Mouse (Mus musculus) liver, postnatal 0 days (tissue): ENCODE data around the gene Map4k1. TPM values are rescaled to one million over a fixed set of nuclear protein-coding genes. Genes with fewer than 3 reads are reported as not detected.

Source experiments
- ATAC-seq: fragments of 200-750 bp; cut with Nextera tagmentation; 2 replicates; pipeline ENCODE4 v1.8.0; 2017; ENCODE audit warnings: mild to moderate bottlenecking, moderate library complexity
- DNase-seq: peaks from one replicate; pipeline ENCODE4 v3.0.0-alpha.2; 2016
- H3K27ac ChIP-seq: fragments of 300-500 bp; sonication (generic); 2 replicates; pipeline ENCODE4 v1.5.1; 2014; ENCODE audit warnings: antibody characterized with exemption, moderate library complexity, mild to moderate bottlenecking, low read depth
- H3K27me3 ChIP-seq: fragments of 300-500 bp; sonication (generic); 2 replicates; pipeline ENCODE4 v1.6.1; 2014; ENCODE audit warnings: low read length, control low read depth, mixed read lengths; ENCODE audit not compliant: insufficient read depth
- H3K36me3 ChIP-seq: fragments of 300-500 bp; sonication (generic); replicated peaks from 2 replicates; pipeline ENCODE4 v1.6.1; 2014; ENCODE audit warnings: mild to moderate bottlenecking, control low read depth, low read length, moderate library complexity, mixed read lengths; ENCODE audit not compliant: insufficient read depth
- H3K4me1 ChIP-seq: fragments of 300-500 bp; sonication (generic); 2 replicates; pipeline ENCODE4 v1.6.1; 2014; ENCODE audit warnings: antibody characterized with exemption, mild to moderate bottlenecking, control low read depth; ENCODE audit not compliant: insufficient read depth
- H3K4me2 ChIP-seq: fragments of 300-500 bp; sonication (generic); 2 replicates; pipeline ENCODE4 v1.6.1; 2014; ENCODE audit warnings: low read depth, mild to moderate bottlenecking, low read length, moderate library complexity, mixed read lengths
- H3K4me3 ChIP-seq: fragments of 300-500 bp; sonication (generic); 2 replicates; pipeline ENCODE4 v1.5.1; 2014; ENCODE audit warnings: low read depth, low read length
- H3K9ac ChIP-seq: fragments of 300-500 bp; sonication (generic); replicated peaks from 2 replicates; pipeline ENCODE4 v1.6.1; 2014; ENCODE audit warnings: mild to moderate bottlenecking, moderate library complexity
- H3K9me3 ChIP-seq: fragments of 300-500 bp; sonication (generic); 2 replicates; pipeline ENCODE4 v1.6.1; 2016; ENCODE audit warnings: mild to moderate bottlenecking, control low read depth, low read length, mixed read lengths
- CTCF ChIP-seq: sonication (generic); IDR thresholded peaks from 2 replicates; pipeline ENCODE4 v1.5.1; 2016; ENCODE audit warnings: antibody characterized with exemption, low read depth
- EP300 ChIP-seq: IDR thresholded peaks from 2 replicates; pipeline ENCODE4 v1.6.1; 2016; ENCODE audit warnings: antibody characterized with exemption, low read depth, mild to moderate bottlenecking
- WGBS: fragments of 180-500 bp; shearing (Covaris S2); extraction: QIAGEN DNeasy Blood & Tissue Kit; methylation state at CpG from one replicate; pipeline ENCODE4 v1.1.7; 2014; ENCODE audit not compliant: insufficient replicate concordance; 5-methylcytosine and 5-hydroxymethylcytosine counted together
- polyA plus RNA-seq: library from polyadenylated mRNA; unstranded; fragments of >200 nt; fragmentation: Nextera tagmentation; extraction: Ambion mirVana; gene quantifications from 2 replicates; pipeline ENCODE4 v1.2.1, GENCODE M21; 2015

The Map4k1 gene
- polyA plus RNA-seq, 1 experiment from 2014 or later: 16.5 TPM

GRCm38 (mm10) chr7:28941129-28941528 lies 40.7 kb upstream of the Map4k1 start:
- Histone ChIP-seq H3K9me3 (no peaks in the 10 kb centered on the region), H3K27ac (peak overlapping the region; percentile 64), H3K4me3 (no peak overlapping the region), H3K4me1 (peaks cover 68% of the 10 kb centered on the region), H3K36me3 (peaks cover 12% of the 10 kb centered on the region), H3K9ac (no peak overlapping the region), H3K27me3 (no peaks in the 10 kb centered on the region), H3K4me2 (no peak overlapping the region)
- peak; percentile 11; the same call in 1 of the 2 replicates for ATAC-seq
- no peak for TF ChIP-seq CTCF
- no peak for TF ChIP-seq EP300
- 65% methylated on average over 4 of the region's 4 CpGs for WGBS
- no peak for DNase-seq

- no peak overlapping the region for H3K4me3 ChIP-seq
- DNase-seq (no peak), ATAC-seq (peak; percentile 73)
- H3K27ac ChIP-seq: peak overlapping the region; percentile 64
- no peak overlapping the region for H3K4me2 ChIP-seq
- H3K27me3 ChIP-seq: no peaks in the 10 kb centered on the region
- TF ChIP-seq EP300: no peak
- no peak for TF ChIP-seq CTCF
- H3K9ac ChIP-seq: no peak overlapping the region
- 60% methylated on average over 4 of the region's 4 CpGs for WGBS
- peaks cover 8% of the 10 kb centered on the region for H3K36me3 ChIP-seq
- H3K4me1 ChIP-seq: peaks cover 68% of the 10 kb centered on the region
- H3K9me3 ChIP-seq: no peaks in the 10 kb centered on the region
These were observed 40.3 kb upstream of the Map4k1 start for GRCm38 (mm10) chr7:28941542-28941941.

- DNase-seq (no peak), ATAC-seq (no peak)
- Histone ChIP-seq H3K9me3 (no peaks in the 10 kb centered on the region), H3K36me3 (peaks cover 8% of the 10 kb centered on the region), H3K4me3 (no peak overlapping the region), H3K9ac (no peak overlapping the region), H3K27me3 (no peaks in the 10 kb centered on the region), H3K27ac (peak overlapping the region; percentile 64; the same call in 1 of the 2 replicates), H3K4me2 (no peak overlapping the region), H3K4me1 (peaks cover 68% of the 10 kb centered on the region)
- WGBS: 64% methylated on average over 5 of the region's 5 CpGs
- no peak for TF ChIP-seq EP300
- no peak for TF ChIP-seq CTCF
These were observed 38.2 kb upstream of the Map4k1 start for GRCm38 (mm10) chr7:28943451-28944180.

- Histone ChIP-seq H3K4me2 (no peak overlapping the region), H3K27me3 (no peaks in the 10 kb centered on the region), H3K4me1 (peaks cover 71% of the 10 kb centered on the region), H3K4me3 (no peak overlapping the region), H3K36me3 (peaks cover 13% of the 10 kb centered on the region), H3K9ac (peak overlapping the region; percentile 21; the same call in 1 of the 2 replicates), H3K9me3 (no peaks in the 10 kb centered on the region), H3K27ac (peak overlapping the region; percentile 29)
- WGBS: 57% methylated on average over 6 of the region's 6 CpGs
- ATAC-seq: no peak
- DNase-seq: no peak
- TF ChIP-seq CTCF (no peak), EP300 (no peak)
These were observed 37.0 kb upstream of the Map4k1 start for GRCm38 (mm10) chr7:28944756-28945415.

- 71% methylated on average over 10 of the region's 10 CpGs for WGBS
- H3K27me3 ChIP-seq: no peaks in the 10 kb centered on the region
- ATAC-seq (no peak; the same call in 1 of the 2 replicates), DNase-seq (no peak)
- H3K9ac ChIP-seq: peak overlapping the region; percentile 21; the same call in 1 of the 2 replicates
- TF ChIP-seq CTCF: no peak
- TF ChIP-seq EP300: 0 out of 2 replicates have a peak, but pooled peaks have one; percentile 18
- no peak overlapping the region for H3K4me2 ChIP-seq
- H3K36me3 ChIP-seq: peaks cover 15% of the 10 kb centered on the region
- no peak overlapping the region for H3K4me3 ChIP-seq
- peak overlapping the region; percentile 29 for H3K27ac ChIP-seq
- peaks cover 72% of the 10 kb centered on the region for H3K4me1 ChIP-seq
- H3K9me3 ChIP-seq: no peaks in the 10 kb centered on the region
These were observed 36.2 kb upstream of the Map4k1 start for GRCm38 (mm10) chr7:28945416-28946270.

GRCm38 (mm10) chr7:28946271-28946610 lies 35.6 kb upstream of the Map4k1 start:
- Histone ChIP-seq H3K9me3 (no peaks in the 10 kb centered on the region), H3K4me2 (no peak overlapping the region), H3K4me3 (no peak overlapping the region), H3K9ac (no peak overlapping the region), H3K4me1 (peaks cover 73% of the 10 kb centered on the region), H3K36me3 (peaks cover 16% of the 10 kb centered on the region), H3K27ac (peak overlapping the region; percentile 29; the same call in 1 of the 2 replicates), H3K27me3 (no peaks in the 10 kb centered on the region)
- TF ChIP-seq EP300: no peak
- no peak for TF ChIP-seq CTCF
- DNase-seq (no peak), ATAC-seq (no peak)
- WGBS: 20% methylated on average over 1 of the region's 1 CpGs
